Mouse (Mus musculus) monocyte, adult 2 months (primary cell): ENCODE data around the gene Ssr3.
"Not testable (repeated sequence)": the region's sequence is repeated elsewhere in the genome, so short reads cannot be mapped to it uniquely, and the experiment has no call there.

Experiments used
- DNase-seq, 2 experiments: peaks; one replicate each; pipeline ENCODE4 v3.0.0; 2022; ENCODE audit warnings: low spot score in 2 of 2, low read depth in 1 of 2

Gene Ssr3

DNA sequence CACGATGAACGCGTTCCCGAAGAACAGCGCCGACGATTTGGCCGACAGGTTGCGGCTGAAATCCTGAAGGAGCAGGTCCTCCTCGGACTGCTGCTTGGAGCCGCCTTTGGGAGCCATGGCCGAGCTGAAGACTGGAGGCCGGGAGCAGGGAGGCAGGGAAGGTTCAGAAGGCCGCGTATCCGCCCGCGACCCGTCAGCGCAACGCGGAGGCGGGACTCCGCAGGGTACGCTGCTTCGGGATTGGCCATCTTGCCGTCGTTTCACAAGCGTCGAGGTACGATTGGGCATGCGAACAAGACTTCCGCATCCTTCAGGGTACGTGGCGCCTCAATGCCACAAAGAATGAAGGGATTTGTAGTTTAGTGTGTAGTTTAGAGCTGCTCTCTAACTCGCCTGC, at the start of gene Ssr3:
Gene Ssr3 (minus strand): TSS at position 203 of the 397 bp plus-strand sequence.
- peak; percentile 86 to 90 for DNase-seq

DNA sequence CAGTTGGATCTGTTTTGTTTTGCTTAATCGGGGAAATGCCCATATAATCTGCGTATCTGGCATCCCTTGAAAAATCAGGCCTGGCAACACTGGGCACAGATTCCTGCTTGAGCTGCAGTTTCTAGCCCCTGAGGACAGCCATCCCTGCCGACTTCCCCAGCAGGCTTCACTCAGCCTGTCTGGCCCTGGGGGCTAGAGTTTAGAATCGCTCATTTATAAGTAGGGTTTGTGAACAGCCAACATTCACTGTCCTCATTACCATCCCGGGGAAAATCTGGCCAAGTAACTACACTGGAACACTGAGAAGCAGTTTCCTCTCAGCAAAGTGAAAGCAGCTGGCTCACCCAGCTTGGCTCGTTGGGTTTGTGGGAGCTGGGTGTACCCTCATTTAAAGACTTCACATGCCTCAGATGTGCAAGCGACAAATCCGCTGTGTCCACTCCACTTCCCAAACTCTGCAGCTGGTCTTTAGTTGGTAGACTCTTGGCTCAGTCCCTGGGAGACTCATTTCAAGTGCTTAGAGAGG, 49.2 kb upstream of the Ssr3 start:
- no peak for DNase-seq

DNA sequence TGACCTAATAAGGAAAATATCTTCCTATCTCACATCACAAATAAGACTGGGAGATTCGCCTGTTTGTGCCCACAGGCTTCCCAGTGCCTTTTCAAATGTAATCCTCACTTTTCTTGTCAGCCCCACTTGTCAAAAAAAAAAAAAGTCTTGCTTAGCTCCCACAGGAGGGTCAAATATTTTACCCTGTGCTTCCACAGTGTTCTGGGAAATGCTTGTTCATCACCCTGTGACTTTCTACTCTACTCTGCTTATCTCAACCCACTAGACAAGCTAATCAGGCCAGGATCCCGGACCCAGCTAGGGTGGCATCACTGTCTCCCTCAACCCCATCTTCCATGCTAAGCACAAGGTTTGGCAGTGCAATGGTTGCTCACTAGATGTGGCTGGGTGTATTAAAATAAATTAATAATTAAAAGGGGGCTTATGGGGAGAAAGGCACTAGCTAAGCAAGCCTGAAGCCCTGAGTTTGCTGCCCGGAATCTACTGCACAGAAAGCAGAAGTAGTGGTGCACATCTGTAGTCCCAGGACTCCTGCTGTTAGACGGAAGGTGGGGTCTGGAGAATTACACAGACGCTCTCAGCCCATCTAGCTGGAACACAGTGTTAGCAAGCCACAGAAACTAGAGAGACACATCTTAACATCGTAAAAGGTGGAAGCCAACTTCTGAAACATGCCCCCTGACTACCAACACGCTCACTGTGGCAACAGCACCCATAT, 46.2 kb upstream of the Ssr3 start:
- DNase-seq = no peak

DNA sequence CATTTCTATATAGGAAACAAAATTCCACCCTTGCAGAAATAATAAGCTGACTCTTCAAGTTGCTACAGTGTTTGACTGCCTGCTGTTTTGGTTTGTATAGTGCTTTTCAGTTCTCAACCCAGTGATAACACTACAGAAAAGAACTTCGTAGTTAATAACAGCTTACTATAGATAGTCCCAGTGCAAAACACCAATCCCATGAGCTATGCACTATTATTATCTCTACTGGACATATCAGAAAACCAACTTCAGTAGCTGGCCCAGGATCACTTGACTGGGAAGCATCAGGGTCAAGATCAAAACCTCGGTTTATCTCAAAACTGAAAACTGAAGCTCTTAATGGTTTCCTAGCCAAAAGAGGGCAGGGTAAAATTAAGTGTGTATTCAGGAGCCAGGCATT, 43.4 kb upstream of the Ssr3 start:
- no peak for DNase-seq

DNA sequence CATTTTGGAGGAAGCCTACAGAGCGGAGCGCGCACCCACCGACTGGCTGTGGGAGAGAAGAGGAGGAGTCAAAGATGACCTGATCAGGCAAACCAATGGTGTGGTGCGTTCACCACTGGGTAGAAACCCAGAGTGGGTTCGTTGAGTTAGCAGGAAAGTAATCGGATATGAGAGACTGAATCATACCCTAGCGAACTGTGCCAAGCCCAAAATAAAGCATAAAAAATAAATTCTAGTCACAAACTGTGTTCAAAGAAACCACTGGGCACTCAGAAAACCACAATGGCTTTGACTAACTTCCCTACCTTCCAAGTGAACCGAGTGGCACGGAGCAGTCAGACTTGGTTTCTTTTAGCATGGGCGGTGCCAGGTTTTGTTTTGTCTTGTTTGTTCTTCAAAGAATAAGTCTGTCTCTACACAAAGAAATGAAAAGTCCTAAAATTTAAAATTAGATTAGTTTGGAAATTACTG, 42.7 kb upstream of the Ssr3 start:
- DNase-seq = no peak

DNA sequence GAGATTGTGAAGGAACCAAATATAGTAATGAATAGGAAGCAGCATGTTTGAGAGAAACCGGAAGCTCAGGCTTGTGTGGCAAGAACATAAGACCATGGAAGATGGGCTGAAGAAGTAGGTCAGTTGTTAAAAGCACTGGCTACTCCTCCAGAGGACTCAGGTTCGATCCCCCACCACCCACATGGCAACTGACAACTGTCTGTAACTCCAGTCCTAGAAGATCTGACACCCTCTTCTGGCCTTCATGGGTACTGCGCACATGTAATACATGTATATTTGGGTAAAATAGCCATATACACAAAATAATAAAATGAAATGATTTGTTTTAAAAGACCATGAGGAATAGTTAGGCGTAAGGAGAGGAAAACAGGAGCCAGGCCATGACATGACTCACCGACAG, 39.8 kb upstream of the Ssr3 start:
- no peak for DNase-seq

DNA sequence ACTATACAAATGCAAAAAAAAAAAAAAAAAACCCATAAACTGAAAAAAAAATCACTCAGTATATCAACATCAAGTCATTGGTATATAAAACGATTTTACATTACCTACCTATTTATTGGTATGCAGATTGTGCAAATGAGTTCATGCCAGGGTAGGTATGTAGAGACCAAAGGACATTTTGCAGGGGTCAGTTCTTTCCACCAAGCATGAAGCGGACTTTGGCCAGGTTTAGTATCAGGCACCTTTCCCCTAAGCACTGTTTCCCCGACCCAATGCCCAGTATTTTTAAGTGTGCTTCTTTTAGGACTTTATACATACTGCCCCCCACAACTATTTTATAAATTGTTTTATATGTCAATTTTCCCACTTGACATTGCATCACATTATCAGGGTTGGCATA, 27.3 kb upstream of the Ssr3 start:
- DNase-seq = no peak

DNA sequence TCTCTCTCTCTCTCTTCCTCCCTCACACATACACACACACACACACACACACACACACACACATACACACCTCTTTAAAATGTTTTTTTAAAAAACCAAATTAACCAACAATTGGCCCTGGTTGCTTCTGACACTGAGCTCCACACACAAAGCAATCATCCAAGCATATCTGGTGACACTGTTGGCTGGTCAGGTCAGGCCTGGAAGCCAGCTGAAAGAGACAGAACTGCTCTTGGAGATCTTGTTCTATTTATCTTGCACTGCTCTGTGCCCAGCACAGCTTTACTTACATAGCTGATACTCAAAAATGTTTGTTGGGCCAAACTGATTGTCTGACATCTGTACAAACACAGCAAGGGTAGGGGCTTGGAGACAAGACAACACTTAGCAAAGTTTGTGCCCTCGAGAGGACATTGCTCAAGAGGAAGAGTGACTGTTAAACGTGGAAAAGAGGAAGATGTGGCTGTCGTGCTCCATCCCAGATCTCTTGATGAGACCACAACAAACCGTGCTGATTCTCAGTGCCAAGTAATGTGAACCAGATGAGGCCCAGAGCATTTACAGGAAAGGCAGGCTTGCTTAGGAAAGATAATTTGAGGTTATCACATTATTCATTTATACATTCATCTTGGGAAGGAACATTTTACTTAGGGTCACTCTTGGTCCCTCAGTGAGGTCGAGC, 25.6 kb upstream of the Ssr3 start:
- peak; percentile 14 to 22 for DNase-seq

DNA sequence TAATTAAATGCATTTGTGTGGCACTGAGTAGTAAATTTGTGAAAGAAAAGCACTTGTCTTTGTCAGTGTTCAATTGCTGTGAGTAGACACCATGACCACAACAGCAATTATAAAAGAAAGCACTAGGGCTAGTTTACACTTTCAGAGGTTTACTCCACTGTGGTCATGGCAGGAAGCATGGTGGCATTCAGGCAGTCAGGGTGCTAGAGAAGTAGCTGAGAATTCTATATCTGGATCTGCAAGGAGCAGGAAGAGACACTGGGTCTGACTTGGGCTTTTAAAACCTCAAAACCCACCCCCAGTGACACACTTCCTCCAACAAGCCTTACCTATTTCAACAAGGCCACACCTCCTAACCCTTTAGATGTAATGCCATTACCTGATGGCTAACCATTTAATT, 24.1 kb upstream of the Ssr3 start:
- DNase-seq = no peak

DNA sequence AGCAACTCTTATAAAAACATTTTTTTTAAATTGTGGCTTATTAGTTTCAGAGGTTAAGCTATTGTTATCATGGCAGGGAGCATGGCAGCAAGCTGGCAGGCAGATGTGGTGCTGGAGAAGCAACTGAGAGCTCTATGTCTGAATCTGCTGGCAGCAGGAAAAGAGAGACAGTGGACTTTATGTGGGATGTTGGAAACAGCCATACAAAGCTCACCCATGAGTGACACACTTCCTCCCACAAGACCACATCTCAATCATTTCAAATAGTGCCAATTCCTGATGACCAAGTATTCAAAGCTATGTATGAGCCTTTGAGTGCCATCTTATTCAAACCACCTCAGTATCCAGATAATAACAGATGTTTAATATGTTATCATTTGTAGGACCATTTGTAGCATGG, 15.5 kb upstream of the Ssr3 start:
- no peak for DNase-seq

DNA sequence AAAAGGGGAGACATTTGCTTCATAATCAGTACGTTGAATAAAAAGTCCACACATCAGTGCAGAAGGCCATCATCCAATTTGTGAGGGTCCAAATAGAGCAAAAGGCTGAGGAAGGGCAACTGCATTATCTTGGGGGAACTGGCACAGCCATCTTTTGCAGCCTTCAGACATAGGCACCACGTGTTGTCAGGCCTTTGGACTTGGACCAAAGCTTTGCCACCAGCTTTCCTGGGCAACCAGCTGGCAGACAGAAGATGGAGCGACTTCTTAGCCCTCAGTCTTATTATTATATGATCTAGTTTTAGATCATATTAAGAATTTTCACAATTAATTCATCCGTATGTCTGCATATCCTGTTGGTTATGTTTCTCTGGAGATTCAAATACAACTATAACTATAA, 13.4 kb upstream of the Ssr3 start:
- no peak for DNase-seq

DNA sequence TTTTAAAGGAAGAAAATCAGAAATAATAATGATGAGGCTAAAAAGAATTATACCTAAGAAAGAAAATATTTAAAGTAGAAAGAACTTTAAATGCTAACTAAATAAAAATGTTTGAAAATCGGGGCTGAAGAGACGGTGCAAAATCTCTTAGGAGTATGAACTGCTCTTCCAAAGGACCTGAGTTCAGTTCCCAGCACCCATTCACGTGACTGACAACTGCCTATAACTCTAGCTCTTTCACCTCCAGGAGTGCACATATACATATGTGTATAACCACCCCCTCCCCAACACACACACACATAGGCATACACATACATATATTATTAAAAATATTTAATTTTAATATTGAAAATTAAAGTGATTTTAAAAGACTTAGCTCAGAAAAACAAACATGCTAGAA, 5.1 kb upstream of the Ssr3 start:
- no peak for DNase-seq

DNA sequence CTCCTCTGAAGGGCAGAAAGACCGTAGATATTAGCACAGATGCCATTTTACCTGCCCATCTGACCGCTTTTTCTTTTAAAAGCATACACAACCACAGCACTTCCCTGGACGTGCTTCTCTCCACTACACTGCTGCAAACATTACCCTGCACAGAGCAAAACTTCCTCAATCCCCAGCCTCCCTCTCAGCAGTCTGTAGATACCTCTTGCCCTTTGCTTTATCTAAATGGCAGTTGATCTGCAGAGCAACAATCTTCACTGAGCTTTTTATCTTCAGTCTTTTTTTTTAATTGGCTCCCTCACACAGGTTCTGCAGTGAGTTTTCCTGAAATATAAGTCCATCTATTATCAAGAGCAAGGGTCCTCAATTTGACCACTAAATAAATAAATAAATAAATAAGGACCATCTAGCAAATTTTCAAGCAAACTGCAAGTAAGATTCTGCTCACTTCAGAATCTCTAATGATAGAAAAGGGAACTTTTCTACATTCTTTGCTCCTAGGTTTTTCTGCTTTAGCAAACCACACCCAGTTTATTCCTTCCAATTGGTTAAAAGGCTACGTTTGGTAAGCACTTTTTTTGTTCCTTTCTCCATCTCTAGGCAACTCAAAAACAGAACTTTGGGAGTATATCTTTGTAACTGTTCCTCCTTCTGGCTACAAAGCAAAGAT, 4.5 kb upstream of the Ssr3 start:
- DNase-seq = no peak

DNA sequence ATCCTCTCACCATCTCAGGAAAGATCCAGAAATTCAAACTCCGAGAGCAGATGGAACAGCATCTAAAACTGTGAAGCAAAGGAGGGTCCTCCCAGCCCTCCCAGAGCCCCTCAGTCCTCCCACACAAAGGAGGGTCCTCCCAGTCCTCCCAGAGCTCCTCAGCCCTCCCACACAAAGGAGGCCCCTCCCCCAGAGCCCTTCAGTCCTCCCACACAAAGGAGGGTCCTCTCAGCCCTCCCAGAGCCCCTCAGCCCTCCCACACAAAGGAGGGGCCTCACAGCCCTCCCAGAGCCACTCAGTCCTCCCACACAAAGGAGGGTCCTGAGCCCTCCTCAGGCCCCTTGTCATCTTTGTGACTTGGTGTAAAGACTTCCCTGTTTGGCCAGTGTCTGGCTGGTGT, 2.7 kb upstream of the Ssr3 start:
- DNase-seq = not testable (repeated sequence)

DNA sequence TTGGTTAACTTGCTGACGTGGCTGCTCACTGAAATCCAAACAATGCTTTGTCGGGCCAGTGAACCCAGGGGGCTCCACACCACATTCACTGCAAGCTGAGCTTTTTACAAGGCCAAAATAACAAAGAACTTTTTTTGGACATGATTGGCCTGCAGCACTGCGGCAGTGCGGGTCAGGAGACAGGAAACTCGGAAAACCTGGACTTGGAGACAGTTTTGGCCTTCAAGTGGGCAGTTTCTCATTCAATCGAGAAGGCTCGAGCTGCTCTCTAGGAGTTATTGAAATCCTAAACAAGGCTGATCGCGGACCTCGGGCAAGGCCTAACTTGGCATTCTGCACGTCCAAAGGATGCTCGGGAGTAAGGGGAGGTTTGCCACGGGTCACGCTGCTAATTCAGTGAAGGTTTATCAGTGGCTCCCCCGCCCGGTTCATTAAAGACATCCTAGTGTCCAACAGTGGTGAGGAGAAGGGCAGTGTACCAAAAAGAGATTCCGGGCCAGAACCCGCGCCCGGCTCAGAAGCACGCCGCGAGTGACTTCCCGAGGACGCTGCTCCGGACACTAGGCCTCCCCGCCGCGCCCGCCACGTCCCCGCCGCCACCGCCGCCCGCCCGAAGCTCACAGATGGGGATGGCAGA, 521 bp downstream of the Ssr3 start:
- DNase-seq = no peak

DNA sequence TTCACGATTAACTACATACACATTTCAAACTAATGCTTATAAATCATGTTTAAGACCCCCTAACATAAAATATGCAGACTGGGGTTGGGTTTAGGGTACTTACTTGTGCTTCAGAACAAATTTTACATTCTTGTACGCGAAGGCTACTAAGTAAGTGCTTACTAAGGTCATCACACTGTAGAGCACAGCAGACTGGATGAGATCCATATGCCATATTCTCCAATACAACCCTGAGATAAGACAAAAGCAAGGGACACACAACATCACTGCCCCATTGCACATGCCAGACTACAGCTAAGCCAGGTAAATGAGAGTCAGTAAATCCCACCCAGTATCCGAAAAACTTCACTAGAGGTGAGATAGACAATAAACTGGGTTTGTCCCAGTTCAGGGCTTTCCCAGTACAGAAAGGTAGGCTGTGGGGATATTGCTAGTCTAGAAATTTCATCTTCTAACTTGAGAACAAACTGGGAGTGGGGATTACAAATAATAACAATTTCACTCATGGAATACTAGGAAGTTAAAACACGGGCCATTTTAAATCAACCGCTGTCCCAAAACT, 1.1 kb downstream of the Ssr3 start:
- no peak for DNase-seq

DNA sequence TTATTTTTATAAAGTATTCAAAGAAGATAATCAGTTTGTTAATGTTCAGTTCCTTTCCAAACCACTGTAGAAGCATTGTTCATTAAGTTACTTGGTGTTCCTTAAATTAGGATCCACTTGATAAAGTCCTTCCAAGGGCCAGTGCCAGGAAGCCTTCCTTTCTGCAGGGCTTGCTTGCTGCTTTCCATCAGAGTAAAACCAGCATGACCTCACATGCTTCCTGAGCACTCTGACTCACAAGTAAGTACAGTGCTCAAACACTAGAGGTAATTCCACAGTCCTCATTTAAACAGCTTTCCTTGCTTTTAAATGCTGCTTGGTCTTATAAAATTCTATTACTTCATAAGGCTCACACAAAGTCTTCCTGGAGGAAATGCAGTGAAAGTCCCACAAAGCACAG, 6.7 kb downstream of the Ssr3 start:
- DNase-seq = no peak

DNA sequence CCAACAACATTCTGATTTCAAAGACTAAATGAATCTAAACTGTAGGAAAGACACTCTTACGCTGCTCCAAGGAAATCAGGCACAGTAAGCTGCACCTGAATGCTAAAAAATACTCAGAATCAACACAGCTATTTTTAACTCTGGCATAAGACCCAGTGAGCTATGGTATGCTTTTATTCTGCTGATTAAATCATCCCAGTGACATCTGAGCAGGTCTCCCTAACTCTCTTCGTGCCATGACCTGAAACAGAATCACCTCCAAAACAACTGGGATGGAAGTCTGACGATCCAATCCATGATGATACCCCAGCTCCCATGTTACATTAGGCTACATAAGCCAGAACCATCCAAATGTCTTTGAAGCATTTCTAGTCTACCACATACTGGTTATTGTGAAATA, 8.0 kb downstream of the Ssr3 start:
- no peak for DNase-seq

DNA sequence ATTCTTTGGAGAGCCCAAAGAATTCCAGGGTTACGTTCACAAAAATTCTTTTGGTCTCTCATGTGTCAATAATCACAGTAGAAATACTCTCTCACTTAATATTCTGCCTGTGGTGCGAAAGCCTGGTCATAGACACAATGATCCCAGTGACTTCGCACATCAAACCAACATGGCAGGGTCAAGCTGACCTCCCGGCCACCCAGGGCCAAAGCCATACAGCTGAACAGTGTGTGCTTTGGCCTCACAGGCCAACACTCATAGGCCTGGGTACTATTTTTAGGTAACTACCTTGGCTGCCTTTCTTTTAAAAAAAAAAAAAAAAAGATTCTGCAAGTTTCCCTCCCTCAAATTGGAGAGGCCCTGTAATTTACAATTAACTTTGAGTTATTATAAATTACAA, 11.3 kb downstream of the Ssr3 start:
- no peak for DNase-seq

DNA sequence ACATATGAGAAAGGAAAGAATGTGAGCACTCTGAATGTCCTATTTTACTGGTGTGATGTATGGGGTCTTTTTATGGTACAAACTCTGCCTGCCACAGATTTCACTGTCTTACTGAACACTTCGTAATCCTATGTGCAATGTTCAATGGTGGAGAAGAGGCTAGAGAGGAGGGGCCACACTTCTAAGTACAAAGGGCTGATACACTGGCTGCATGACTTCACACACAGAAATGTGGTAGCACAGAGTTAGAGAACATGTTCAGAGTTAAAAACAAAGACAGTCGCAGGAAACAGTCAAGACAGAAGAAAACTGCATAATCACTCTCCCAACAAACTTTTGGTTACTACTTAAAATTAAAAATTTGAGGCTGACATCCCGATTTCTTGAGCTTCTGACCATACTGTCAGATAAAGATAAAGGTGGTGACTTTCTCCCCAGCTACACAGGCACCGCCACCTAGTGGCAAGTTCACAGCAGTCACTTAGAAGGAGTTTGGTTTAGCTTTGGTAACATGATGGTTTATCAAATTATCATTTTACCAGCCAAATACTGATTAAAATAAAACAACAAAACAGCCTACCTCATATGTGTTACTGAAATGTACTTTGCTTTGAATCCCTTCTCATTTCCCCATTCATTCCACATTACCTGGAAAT, 12.4 kb downstream of the Ssr3 start:
- no peak for DNase-seq

DNA sequence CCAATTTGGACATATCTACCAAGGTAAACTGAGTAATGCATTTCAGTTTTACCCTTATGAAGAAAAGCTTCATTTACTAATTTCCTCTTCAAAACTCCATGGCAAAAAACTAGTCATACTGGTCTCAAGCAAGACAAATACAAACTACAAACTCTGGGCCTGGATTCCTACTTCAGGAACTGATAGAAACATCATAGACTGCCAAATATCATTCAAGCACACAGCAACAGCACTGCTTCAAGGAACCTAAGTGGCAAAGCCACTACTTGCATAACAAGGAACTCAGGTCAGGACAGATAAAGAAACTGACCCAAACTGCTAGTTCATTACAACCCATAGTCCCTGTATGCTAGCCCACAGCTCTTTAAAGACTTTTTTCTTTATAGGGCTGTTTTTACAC, 13.7 kb downstream of the Ssr3 start:
- DNase-seq = no peak
